Comparison of ENCODE assay signal across 13 mouse cellular contexts in the genomic region with DNA sequence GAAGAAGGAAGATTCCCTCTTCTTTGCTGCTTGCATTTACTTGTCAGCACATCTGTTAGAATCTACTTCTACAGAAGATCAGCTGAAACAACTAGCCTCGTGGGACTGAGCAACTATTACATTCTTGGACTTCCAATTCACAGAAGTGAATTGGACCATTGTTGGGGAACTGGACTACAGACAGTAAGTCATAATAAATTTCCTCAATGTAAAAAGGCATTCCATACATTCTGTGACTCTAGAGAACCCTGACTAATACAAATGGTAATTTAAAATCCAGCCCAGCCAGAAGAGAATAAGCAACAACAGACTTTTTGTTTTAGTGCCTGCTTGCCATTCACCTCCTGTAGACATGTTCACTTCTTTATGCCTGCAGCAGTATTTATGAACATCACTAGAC.
"Had no signal": no experiment of that assay in that cellular context is flagged by ENCODE, and none has a peak within 500 bp of the region (broad histone marks: within the 10 kb centered on the region; RNA-seq: fewer than 3 reads in every experiment).

No protein-coding gene starts in this region.

- H3K4me3 ChIP-seq: liver, embryonic 13.5 days; midbrain, embryonic 12.5 days; midbrain, embryonic 15.5 days; stomach, embryonic 15.5 days had no signal

- H3K4me1 ChIP-seq: liver, embryonic 13.5 days; midbrain, embryonic 12.5 days; midbrain, embryonic 15.5 days; stomach, embryonic 15.5 days had no signal

- ATAC-seq: midbrain, embryonic 15.5 days had no signal

- H3K9ac ChIP-seq: liver, embryonic 13.5 days; midbrain, embryonic 12.5 days; midbrain, embryonic 15.5 days; stomach, embryonic 15.5 days had no signal

- H3K36me3 ChIP-seq: liver, embryonic 13.5 days; midbrain, embryonic 12.5 days; midbrain, embryonic 15.5 days; stomach, embryonic 15.5 days had no signal

- H3K27ac ChIP-seq: liver, embryonic 13.5 days; midbrain, embryonic 12.5 days; midbrain, embryonic 15.5 days; stomach, embryonic 15.5 days had no signal

- H3K4me2 ChIP-seq: liver, embryonic 13.5 days; midbrain, embryonic 12.5 days; midbrain, embryonic 15.5 days; stomach, embryonic 15.5 days had no signal

- H3K27me3 ChIP-seq: liver, embryonic 13.5 days; midbrain, embryonic 12.5 days; midbrain, embryonic 15.5 days; stomach, embryonic 15.5 days had no signal

- DNase-seq: kidney, adult 9 months; kidney, postnatal 14 days; kidney, postnatal 4 days; liver, embryonic 13.5 days; lung, adult 2 months; lung, postnatal 14 days; lung, postnatal 4 days; right cerebral cortex, postnatal 25 days; spleen, adult 18-20 months; thymus, postnatal 25 days had no signal

- H3K9me3 ChIP-seq: liver, embryonic 13.5 days; midbrain, embryonic 12.5 days; midbrain, embryonic 15.5 days; stomach, embryonic 15.5 days had no signal
